Mouse (Mus musculus) heart, adult 9 months (tissue): ENCODE results near the gene Apba2.

ENCODE experiments used
- DNase-seq, 2 experiments: peaks; one replicate each; pipeline ENCODE4 v3.0.0; 2022; ENCODE audit warnings: low spot score in 2 of 2

The Apba2 gene

GRCm38 (mm10) chr7:64725967-64726695, 224.6 kb downstream of the Apba2 start:
- DNase-seq = no peak

DNA sequence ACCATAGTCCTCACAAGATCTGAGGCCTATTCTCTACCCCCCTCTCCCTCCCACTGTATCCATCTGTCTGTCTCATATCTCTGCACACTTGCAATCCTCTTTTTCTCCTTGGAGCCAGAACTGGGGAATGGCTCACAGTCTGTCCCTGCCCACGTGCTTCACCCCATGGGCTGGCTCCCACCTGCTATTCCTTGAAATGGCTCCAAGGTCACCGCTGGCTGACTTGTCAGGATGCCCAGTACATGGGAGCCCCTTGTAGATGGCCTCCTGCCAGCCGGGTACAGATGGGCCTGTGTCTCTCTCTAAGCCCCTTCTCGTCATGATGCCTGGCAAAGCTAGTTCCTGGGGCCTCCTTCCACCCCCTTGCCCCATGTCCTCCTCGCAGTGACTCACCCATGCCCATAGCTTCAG, 226.7 kb downstream of the Apba2 start:
- DNase-seq = no peak

GRCm38 (mm10) chr7:64728816-64729215, 227.3 kb downstream of the Apba2 start:
- no peak for DNase-seq

DNA sequence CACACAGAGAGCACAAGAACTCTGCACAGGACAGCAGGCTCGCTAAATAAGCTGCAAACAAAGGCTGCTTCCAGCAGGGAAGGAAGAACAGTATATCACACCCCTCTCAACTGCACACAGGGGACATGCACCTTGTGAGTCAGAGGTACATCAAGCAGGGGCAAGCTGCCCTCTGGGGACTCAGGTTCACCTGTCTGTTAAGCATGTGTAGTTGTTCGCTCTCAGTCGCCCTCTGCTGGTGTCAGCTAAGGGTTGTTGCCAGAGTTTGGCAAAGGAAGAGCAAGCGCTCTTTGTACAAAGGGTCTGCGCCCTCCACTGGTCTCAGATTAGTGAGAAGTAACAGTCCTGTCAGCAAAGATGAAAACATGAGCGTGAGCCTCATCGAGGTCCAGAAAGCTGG, 228.3 kb downstream of the Apba2 start:
- DNase-seq = no peak

DNA sequence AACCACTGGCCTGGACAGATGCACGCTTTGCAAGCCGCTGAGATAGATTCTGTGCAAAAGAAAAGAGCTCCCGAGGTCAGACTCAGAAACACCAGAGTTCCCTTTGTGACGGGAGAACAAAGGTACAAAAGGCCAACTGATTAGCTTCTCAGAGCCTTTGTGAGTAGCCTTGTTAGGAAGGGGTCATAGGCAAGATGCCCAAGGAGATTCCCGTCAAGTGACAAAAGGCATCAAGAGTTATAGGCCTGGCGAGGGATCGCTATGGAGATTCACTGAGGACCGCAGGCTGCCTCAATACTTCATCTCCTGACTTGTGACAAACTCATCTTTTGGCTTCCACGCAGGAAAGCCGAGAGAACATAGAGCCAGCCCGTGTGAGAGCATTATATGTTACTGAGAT, 237.6 kb downstream of the Apba2 start:
- no peak for DNase-seq

GRCm38 (mm10) chr7:64741333-64742307, 240.1 kb downstream of the Apba2 start:
- DNase-seq = peak in 1 of 2 experiments; percentile 17

DNA sequence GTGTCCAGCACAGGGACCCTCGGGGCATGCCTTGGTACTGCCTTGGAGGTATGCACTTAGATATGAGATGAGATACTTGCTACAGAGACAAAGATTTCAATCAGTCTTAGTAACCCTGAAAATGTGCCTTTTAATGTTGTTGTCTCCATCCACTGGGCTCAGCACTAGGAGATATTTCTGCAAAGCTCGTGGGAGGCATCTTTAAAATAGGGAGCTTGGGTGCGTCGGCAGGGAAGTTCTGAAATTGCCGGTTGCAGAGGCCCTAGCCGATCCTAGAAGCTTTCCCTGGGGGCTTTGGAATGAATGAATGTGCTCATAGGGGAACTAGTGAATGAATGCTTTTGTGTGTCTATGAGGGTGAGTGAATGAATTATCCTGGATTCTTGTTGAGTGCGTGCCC, 242.1 kb downstream of the Apba2 start:
- DNase-seq = no peak

DNA sequence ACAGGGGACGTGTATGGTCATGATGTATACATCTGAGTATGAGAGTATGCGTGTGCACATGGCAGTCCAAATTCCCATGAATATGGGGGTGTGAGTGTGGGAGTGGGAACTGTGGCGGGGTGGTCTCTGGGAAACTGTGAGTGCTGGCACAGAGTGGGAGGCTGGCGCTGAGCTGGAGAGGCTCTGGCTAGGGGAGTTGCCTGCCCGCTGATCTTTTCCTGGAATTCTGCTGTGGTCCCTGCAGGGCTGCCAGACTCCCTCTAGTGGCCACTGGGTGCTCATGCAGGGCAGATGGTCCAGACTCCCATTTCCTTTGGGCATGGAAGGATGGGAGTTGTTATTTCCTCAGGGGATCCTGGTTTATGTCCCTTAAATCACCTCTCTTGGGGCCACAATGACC, 250.0 kb downstream of the Apba2 start:
- peak; percentile 4 to 11 for DNase-seq

GRCm38 (mm10) chr7:64752133-64752532, 250.6 kb downstream of the Apba2 start:
- DNase-seq = no peak

DNA sequence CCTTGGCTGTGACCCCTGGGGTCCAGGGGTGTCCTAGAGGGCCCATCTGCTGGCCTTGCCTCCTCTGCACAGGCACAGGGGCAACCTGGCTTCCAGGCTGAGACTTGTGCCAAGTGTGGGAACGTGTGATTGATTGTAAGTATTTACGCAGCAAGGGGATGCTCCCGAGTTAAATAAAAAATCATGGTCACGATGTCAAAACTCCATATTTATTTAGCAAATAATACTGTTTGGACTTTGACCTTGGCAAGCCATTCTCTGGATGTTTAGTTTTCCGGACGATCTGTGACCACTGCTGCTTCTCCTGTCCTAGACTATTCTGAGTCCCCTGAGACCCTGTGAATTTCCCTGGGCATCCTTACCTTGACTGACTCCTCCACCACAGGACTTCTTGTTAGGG, 252.2 kb downstream of the Apba2 start:
- no peak for DNase-seq

- DNase-seq = no peak
Measured at GRCm38 (mm10) chr7:64754161-64754560, 252.7 kb downstream of the Apba2 start.

DNA sequence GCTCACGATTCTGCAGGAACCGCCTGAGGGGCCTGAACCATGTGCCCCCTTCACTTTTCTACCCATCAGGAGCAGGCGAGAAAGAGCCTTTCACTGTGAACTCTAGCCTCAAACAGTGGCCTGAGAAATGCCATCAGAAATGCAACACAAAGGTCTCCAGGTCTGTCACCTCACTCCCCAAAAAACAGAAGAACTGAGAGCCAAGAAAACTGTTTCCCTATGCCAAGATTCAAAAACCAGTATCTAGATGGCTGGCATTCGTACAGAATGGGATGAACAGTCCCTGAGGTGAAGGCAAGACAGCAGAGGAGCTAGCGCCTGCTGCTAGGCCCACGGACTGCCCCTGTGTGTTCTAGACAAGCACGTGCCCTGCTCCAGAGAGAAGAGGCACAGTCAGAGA, 253.6 kb downstream of the Apba2 start:
- DNase-seq = no peak

DNA sequence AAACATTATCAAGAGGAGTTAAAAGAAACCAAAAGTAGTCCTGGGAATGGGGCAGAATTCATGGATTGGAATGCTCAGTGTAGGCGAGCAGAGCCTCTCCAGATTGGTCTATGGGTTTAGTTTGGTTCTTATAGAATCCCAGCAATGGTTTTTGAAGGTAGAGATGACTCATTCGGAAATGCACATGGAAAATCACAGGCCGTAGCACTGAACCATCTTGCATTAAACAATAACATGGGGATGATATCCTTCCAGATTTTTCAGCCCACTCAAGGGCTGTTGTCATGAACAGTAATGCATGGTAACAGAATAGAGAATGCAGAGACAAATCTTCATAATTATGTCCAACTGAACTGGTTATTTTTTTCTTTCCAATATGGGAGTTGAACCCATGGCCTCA, 264.1 kb downstream of the Apba2 start:
- no peak for DNase-seq

DNA sequence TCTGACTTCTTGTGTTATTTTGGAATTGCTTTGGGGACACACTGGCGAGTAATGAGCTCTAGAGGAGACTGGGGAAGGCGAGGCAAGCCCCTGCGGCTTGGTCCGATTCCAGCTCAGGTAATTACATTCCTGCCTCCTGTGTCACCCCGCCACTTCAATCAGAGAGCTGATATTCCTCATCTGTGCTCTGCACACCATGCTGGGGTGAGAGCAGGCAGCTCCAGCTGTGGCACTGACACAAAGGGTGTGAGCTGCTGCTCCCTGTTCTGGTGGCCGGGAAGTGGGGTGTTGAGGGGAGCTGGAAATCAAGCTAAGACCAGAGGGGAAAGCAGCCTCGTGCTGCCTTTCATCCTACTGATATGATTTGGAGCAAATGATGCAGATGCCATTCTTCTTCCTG, 268.3 kb downstream of the Apba2 start:
- no peak for DNase-seq

- no peak for DNase-seq
Measured at GRCm38 (mm10) chr7:64770779-64771390, 269.4 kb downstream of the Apba2 start.

GRCm38 (mm10) chr7:64773465-64773864, 272.0 kb downstream of the Apba2 start:
- no peak for DNase-seq

GRCm38 (mm10) chr7:64776708-64777489, 275.4 kb downstream of the Apba2 start:
- DNase-seq = no peak

GRCm38 (mm10) chr7:64779501-64779900, 278.0 kb downstream of the Apba2 start:
- DNase-seq = no peak

GRCm38 (mm10) chr7:64785040-64785439, 283.5 kb downstream of the Apba2 start:
- DNase-seq = no peak

DNA sequence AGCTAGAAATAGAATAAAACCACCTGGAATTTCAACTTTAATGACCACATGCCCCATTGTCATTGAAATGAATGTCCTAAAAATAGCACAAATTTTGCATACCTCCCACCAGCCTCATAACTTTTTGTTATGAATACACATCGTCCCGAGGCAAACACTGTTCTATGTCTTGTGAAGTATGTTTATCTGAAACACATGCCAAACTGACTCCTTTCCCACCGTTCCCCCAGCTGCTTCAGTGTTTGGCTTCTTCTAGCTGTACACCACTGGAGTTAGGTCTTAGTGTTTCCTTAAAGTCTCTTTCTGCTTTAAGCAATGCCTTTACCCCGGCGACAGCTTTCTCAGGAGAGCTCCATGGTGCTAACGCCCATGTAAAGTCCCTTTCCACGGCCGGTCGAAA, 289.6 kb downstream of the Apba2 start:
- no peak for DNase-seq

- DNase-seq = peak in 1 of 2 experiments; percentile 14
Measured at GRCm38 (mm10) chr7:64792031-64792430, 290.5 kb downstream of the Apba2 start.

- no peak for DNase-seq
Measured at GRCm38 (mm10) chr7:64795554-64795953, 294.0 kb downstream of the Apba2 start.
